Mouse (Mus musculus) stomach, embryonic 14.5 days (tissue): ENCODE measurements at regions not wholly inside any gene's neighbourhood (a gene's known extent, or its start where the extent isn't known, plus 50 kb on each side); places are given as distances from the start of the nearest gene placed in this dataset.

ENCODE experiments used
- ATAC-seq: fragments of 200-750 bp; cut with Nextera tagmentation; 2 replicates; pipeline ENCODE4 v1.8.0; 2017; ENCODE audit warnings: low read depth, moderate TSS enrichment; ENCODE audit not compliant: insufficient number of reproducible peaks, insufficient read depth, low FRiP score
- H3K27ac ChIP-seq: fragments of 300-500 bp; sonication (generic); 2 replicates; pipeline ENCODE4 v1.5.1; 2014; ENCODE audit warnings: mild to moderate bottlenecking, low read length, moderate library complexity, mixed read lengths
- H3K27me3 ChIP-seq: fragments of 300-500 bp; sonication (generic); 2 replicates; pipeline ENCODE4 v1.6.1; 2014; ENCODE audit warnings: low read length, control low read depth, mixed read lengths; ENCODE audit not compliant: control insufficient read depth, insufficient read depth
- H3K36me3 ChIP-seq: fragments of 300-500 bp; sonication (generic); 2 replicates; pipeline ENCODE4 v1.6.1; 2014; ENCODE audit warnings: mild to moderate bottlenecking, control low read depth, low read length, moderate library complexity, mixed read lengths; ENCODE audit not compliant: control insufficient read depth, insufficient read depth
- H3K4me1 ChIP-seq: fragments of 300-500 bp; sonication (generic); 2 replicates; pipeline ENCODE4 v1.6.1; 2014; ENCODE audit warnings: low read length, control low read depth, mixed read lengths; ENCODE audit not compliant: control insufficient read depth, insufficient read depth
- H3K4me2 ChIP-seq: fragments of 300-500 bp; sonication (generic); replicated peaks from 2 replicates; pipeline ENCODE4 v1.6.1; 2014; ENCODE audit warnings: low read depth, low read length, control low read depth
- H3K4me3 ChIP-seq: fragments of 300-500 bp; sonication (generic); 2 replicates; pipeline ENCODE4 v1.5.1; 2014; ENCODE audit warnings: low read depth, low read length, control low read depth
- H3K9ac ChIP-seq: fragments of 300-500 bp; sonication (generic); replicated peaks from 2 replicates; pipeline ENCODE4 v1.6.1; 2014; ENCODE audit warnings: low read depth, mild to moderate bottlenecking, control low read depth, low read length, moderate library complexity, mixed read lengths
- H3K9me3 ChIP-seq: fragments of 300-500 bp; sonication (generic); 2 replicates; pipeline ENCODE4 v1.6.1; 2016; ENCODE audit warnings: low read depth, low read length, control low read depth; ENCODE audit not compliant: control insufficient read depth
- WGBS: fragments of 180-500 bp; shearing (Covaris S2); extraction: QIAGEN DNeasy Blood & Tissue Kit; methylation state at CpG from one replicate; pipeline ENCODE4 v1.1.7; 2014; 5-methylcytosine and 5-hydroxymethylcytosine counted together

DNA sequence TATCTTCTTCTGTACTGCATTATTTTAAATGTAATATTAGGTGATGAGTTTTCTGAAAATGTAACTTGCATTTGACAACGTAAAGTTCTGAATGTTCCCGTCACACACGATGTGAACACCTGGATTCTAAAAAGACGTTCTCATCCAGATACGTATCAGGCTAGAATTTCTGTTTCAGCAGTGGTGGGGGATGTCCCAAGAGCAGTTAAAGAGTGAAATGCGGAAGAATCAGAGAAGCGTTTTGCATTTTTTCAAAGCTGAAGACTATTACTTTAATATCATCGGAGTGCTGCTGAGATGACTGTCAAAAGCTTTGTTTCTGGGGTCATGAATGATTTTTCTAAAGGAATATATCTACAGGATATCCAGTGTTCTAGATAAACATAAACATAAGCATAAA, 186.7 kb downstream of the Atxn7l3b start:
- no peak overlapping the region for H3K27ac ChIP-seq
- H3K4me3 ChIP-seq, result no peak overlapping the region
- no peaks in the 10 kb centered on the region for H3K9me3 ChIP-seq
- no peaks in the 10 kb centered on the region for H3K27me3 ChIP-seq
- 92% methylated on average over 8 of the region's 8 CpGs for WGBS
- no peaks in the 10 kb centered on the region for H3K4me1 ChIP-seq
- H3K4me2 ChIP-seq, result no peak overlapping the region
- ATAC-seq, result no peak
- H3K9ac ChIP-seq, result no peak overlapping the region
- no peaks in the 10 kb centered on the region for H3K36me3 ChIP-seq
